In genomic region chr7:141231111-141231510, GRCm38 (mm10) we compare ENCODE assay signal across 33 mouse cellular contexts. TPM values are rescaled to one million over a fixed set of nuclear protein-coding genes. Genes with fewer than 3 reads are reported as not detected.
DNase-seq lines count a peak whose midpoint lies in the region; ATAC-seq and TF ChIP-seq lines count a peak whose summit lies in the region.
"Had no signal": no experiment of that assay in that cellular context is flagged by ENCODE, and none has a peak within 500 bp of the region (broad histone marks: within the 10 kb centered on the region; RNA-seq: fewer than 3 reads in every experiment).

No protein-coding gene starts in this region.

- H3ac ChIP-seq in myocyte (ENCODE audit: control insufficient read depth, insufficient read length): no peak overlapping the region

- H3K9ac ChIP-seq in hindbrain, embryonic 12.5 days: no peak overlapping the region
- H3K9ac ChIP-seq: intestine, embryonic 15.5 days; liver, embryonic 14.5 days; midbrain, embryonic 12.5 days had no signal

- TF ChIP-seq POLR2A in myocyte (IDR thresholded peaks at IDR 0.05; ENCODE audit: insufficient read length, low read depth): no peak

- H3K9me3 ChIP-seq in megakaryocyte, embryonic 14.5 days: no peaks in the 10 kb centered on the region
- H3K9me3 ChIP-seq in hindbrain, embryonic 12.5 days (replicated peaks): no peaks in the 10 kb centered on the region
- H3K9me3 ChIP-seq: heart, embryonic 13.5 days; intestine, embryonic 15.5 days; limb, embryonic 12.5 days; midbrain, embryonic 12.5 days had no signal

- peaks cover 55% of the 10 kb centered on the region for H3K36me3 ChIP-seq in megakaryocyte, embryonic 14.5 days (replicated peaks; ENCODE audit: low read length)
- H3K36me3 ChIP-seq in myocyte (ENCODE audit: control insufficient read depth, insufficient read depth): peaks cover 38% of the 10 kb centered on the region
- H3K36me3 ChIP-seq in hindbrain, embryonic 12.5 days: peaks cover 51% of the 10 kb centered on the region

- peaks cover 50% of the 10 kb centered on the region for H3K4me1 ChIP-seq in megakaryocyte, embryonic 14.5 days
- peaks cover 15% of the 10 kb centered on the region for H3K4me1 ChIP-seq in hindbrain, embryonic 12.5 days

- peaks cover 67% of the 10 kb centered on the region for H3K79me2 ChIP-seq in myocyte (ENCODE audit: control insufficient read depth, insufficient read depth)

- peak; percentile 57 to 73 for DNase-seq in cerebellum, postnatal 10 days
- no peak for DNase-seq in cerebellum, adult 8-10 months
- peak; percentile 53 to 70 for DNase-seq in cerebellum, postnatal 25 days
- DNase-seq: adrenal gland, adult 8-10 months; B cell, adult 2 months; gastrocnemius, adult 2 months; gastrocnemius, postnatal 36 days; kidney, adult 2 months; kidney, postnatal 36 days; lung, embryonic 14.5 days; lung, postnatal 14 days; right cerebral cortex, adult 18-20 months; thymus, adult 18-20 months; thymus, postnatal 25 days had no signal

- no peaks in the 10 kb centered on the region for H3K27me3 ChIP-seq in megakaryocyte, embryonic 14.5 days (replicated peaks)
- no peaks in the 10 kb centered on the region for H3K27me3 ChIP-seq in myocyte (ENCODE audit: control insufficient read depth, insufficient read depth, insufficient read length)
- no peaks in the 10 kb centered on the region for H3K27me3 ChIP-seq in hindbrain, embryonic 12.5 days
- H3K27me3 ChIP-seq: heart, embryonic 13.5 days; intestine, embryonic 15.5 days; limb, embryonic 12.5 days; midbrain, embryonic 12.5 days had no signal

- ATAC-seq in megakaryocyte, adult 5-6 weeks (ENCODE audit: poor library complexity, severe bottlenecking): no peak
- no peak for ATAC-seq in hindbrain, embryonic 12.5 days (ENCODE audit: low FRiP score)
- ATAC-seq: activated CD4-positive, CD25-positive, alpha-beta regulatory T cell, adult 4 months; forebrain, embryonic 16.5 days; hindbrain, postnatal 0 days; intestine, embryonic 15.5 days had no signal

- H3K4me2 ChIP-seq in myocyte (ENCODE audit: low read depth): peak overlapping the region; percentile 97
- H3K4me2 ChIP-seq in hindbrain, embryonic 12.5 days (replicated peaks): no peak overlapping the region

- peak overlapping the region; percentile 14 for H3K4me3 ChIP-seq in megakaryocyte, embryonic 14.5 days (replicated peaks)
- no peak overlapping the region for H3K4me3 ChIP-seq in myocyte
- H3K4me3 ChIP-seq in hindbrain, embryonic 12.5 days: no peak overlapping the region
- H3K4me3 ChIP-seq: intestine, embryonic 15.5 days; layer of hippocampus, adult 2 months; left cerebral cortex, adult 2 months; limb, embryonic 12.5 days; midbrain, embryonic 12.5 days had no signal

- no peak overlapping the region for H3K27ac ChIP-seq in hindbrain, embryonic 12.5 days
- H3K27ac ChIP-seq: gastrocnemius, adult 2 months; heart, embryonic 13.5 days; hindbrain, postnatal 0 days; intestine, embryonic 15.5 days; layer of hippocampus, adult 2 months; left cerebral cortex, adult 2 months; limb, embryonic 12.5 days; liver, embryonic 14.5 days; midbrain, embryonic 12.5 days; stomach, postnatal 0 days had no signal

- WGBS in hindbrain, embryonic 12.5 days: 95% methylated on average over 3 of the region's 3 CpGs

TF ChIP-seq in myocyte, 11 proteins besides CTCF, POLR2A, EP300 and RAD21:
- TF ChIP-seq E2F4 (IDR thresholded peaks at IDR 0.05; ENCODE audit: insufficient read depth) (no peak), REST (IDR thresholded peaks at IDR 0.05; ENCODE audit: insufficient read depth, insufficient read length) (no peak), USF1 (IDR thresholded peaks at IDR 0.05; ENCODE audit: low read depth) (no peak), TCF12 (IDR thresholded peaks at IDR 0.05; ENCODE audit: insufficient read depth, poor library complexity, severe bottlenecking) (no peak)

RNA-seq across cellular contexts. Expression of gene Phrf1, which starts 2.5 kb away (rescaled TPM):
- 82.9 and 114 TPM in 2 replicates for polyA plus RNA-seq in megakaryocyte, embryonic 14.5 days (2012; ENCODE audit: insufficient read depth, low replicate concordance)
- 42.8 and 48.9 TPM in 2 replicates for total RNA-seq in megakaryocyte, adult 5-6 weeks (2015)
- total RNA-seq in megakaryocyte, adult 5-6 weeks (2017): 48.7 and 63.5 TPM in 2 replicates
- polyA plus RNA-seq in myocyte (2012; fragmentation: generic; extraction: Trizol): 44.5 TPM
- polyA plus RNA-seq in hindbrain, embryonic 12.5 days (2016; fragmentation: Nextera tagmentation; extraction: Ambion mirVana): 95.5 and 99.3 TPM in 2 replicates

RNA-seq across cellular contexts. Expression of gene Rassf7, which starts 15.5 kb away (rescaled TPM):
- 3.6 and 11.1 TPM in 2 replicates for polyA plus RNA-seq in megakaryocyte, embryonic 14.5 days (2012; ENCODE audit: insufficient read depth, low replicate concordance)
- 3.9 and 4.1 TPM in 2 replicates for total RNA-seq in megakaryocyte, adult 5-6 weeks (2015)
- total RNA-seq in megakaryocyte, adult 5-6 weeks (2017): 2.2 and 4.1 TPM in 2 replicates
- 54.5 TPM for polyA plus RNA-seq in myocyte (2012; fragmentation: generic; extraction: Trizol)
- polyA plus RNA-seq in hindbrain, embryonic 12.5 days (2016; fragmentation: Nextera tagmentation; extraction: Ambion mirVana): 34.7 and 35.6 TPM in 2 replicates

RNA-seq across cellular contexts. Expression of gene Lmntd2, which starts 17.2 kb away (rescaled TPM):
- 0.57 TPM in 1 of 2 replicates, not detected in the other for polyA plus RNA-seq in megakaryocyte, embryonic 14.5 days (2012; ENCODE audit: insufficient read depth, low replicate concordance)
- total RNA-seq in megakaryocyte, adult 5-6 weeks (2015): 0.36 TPM in 1 of 2 replicates, not detected in the other
- total RNA-seq in megakaryocyte, adult 5-6 weeks (2017): 0.04 TPM in 1 of 2 replicates, not detected in the other
- polyA plus RNA-seq in myocyte (2012; fragmentation: generic; extraction: Trizol): 0.10 TPM
- 3.3 and 3.9 TPM in 2 replicates for polyA plus RNA-seq in hindbrain, embryonic 12.5 days (2016; fragmentation: Nextera tagmentation; extraction: Ambion mirVana)
- total RNA-seq: gastrocnemius, adult 2 months; gastrocnemius, postnatal 36 days; heart, adult 8-10 months; heart, postnatal 25 days; hindbrain, postnatal 0 days; layer of hippocampus, adult 2 months; layer of hippocampus, postnatal 14 days; left cerebral cortex, adult 2 months; left cerebral cortex, postnatal 25 days had no signal

RNA-seq across cellular contexts. Expression of gene Irf7, which starts 35.2 kb away (rescaled TPM):
- 154 and 188 TPM in 2 replicates for polyA plus RNA-seq in megakaryocyte, embryonic 14.5 days (2012; ENCODE audit: insufficient read depth, low replicate concordance)
- total RNA-seq in megakaryocyte, adult 5-6 weeks (2015): 42.6 and 50.5 TPM in 2 replicates
- 60.6 and 65.6 TPM in 2 replicates for total RNA-seq in megakaryocyte, adult 5-6 weeks (2017)
- polyA plus RNA-seq in myocyte (2012; fragmentation: generic; extraction: Trizol): 0.97 TPM
- polyA plus RNA-seq in hindbrain, embryonic 12.5 days (2016; fragmentation: Nextera tagmentation; extraction: Ambion mirVana): 1.1 and 1.5 TPM in 2 replicates

RNA-seq across cellular contexts. Expression of gene Lrrc56, which starts 37.2 kb away (rescaled TPM):
- polyA plus RNA-seq in megakaryocyte, embryonic 14.5 days (2012; ENCODE audit: insufficient read depth, low replicate concordance): 12.2 and 18.5 TPM in 2 replicates
- total RNA-seq in megakaryocyte, adult 5-6 weeks (2015): 2.1 and 2.2 TPM in 2 replicates
- 1.3 and 4.3 TPM in 2 replicates for total RNA-seq in megakaryocyte, adult 5-6 weeks (2017)
- 1.1 TPM for polyA plus RNA-seq in myocyte (2012; fragmentation: generic; extraction: Trizol)
- 10.8 and 12.2 TPM in 2 replicates for polyA plus RNA-seq in hindbrain, embryonic 12.5 days (2016; fragmentation: Nextera tagmentation; extraction: Ambion mirVana)
